Mouse (Mus musculus) naive thymus-derived CD4-positive, alpha-beta T cell, adult 2 months (primary cell): Measurements from ENCODE around the gene Wdpcp.
"Not testable (repeated sequence)": the region's sequence is repeated elsewhere in the genome, so short reads cannot be mapped to it uniquely, and the experiment has no call there.

Source experiments
- DNase-seq: peaks from one replicate; pipeline ENCODE4 v3.0.0-alpha.2; 2011; ENCODE audit warnings: low read depth

The Wdpcp gene

GRCm38 (mm10) chr11:21571700-21572381, at the start of gene Wdpcp, which contains the start of gene Mdh1:
Wdpcp (plus strand) TSS chr11:21572235.
Mdh1 (minus strand) TSS chr11:21572367.
- peak; percentile 98 for DNase-seq

- DNase-seq, result no peak
Measured at GRCm38 (mm10) chr11:21528676-21529394, 43.2 kb upstream of the Wdpcp start.

GRCm38 (mm10) chr11:21530856-21531255, 41.2 kb upstream of the Wdpcp start:
- DNase-seq, result not testable (repeated sequence)

GRCm38 (mm10) chr11:21540072-21540471, 32.0 kb upstream of the Wdpcp start:
- no peak for DNase-seq

- no peak for DNase-seq
Measured at GRCm38 (mm10) chr11:21540622-21541021, 31.4 kb upstream of the Wdpcp start.

- no peak for DNase-seq
Measured at GRCm38 (mm10) chr11:21542731-21543130, 29.3 kb upstream of the Wdpcp start.

GRCm38 (mm10) chr11:21545021-21545420, 27.0 kb upstream of the Wdpcp start:
- DNase-seq, result no peak

GRCm38 (mm10) chr11:21545951-21546350, 26.1 kb upstream of the Wdpcp start:
- no peak for DNase-seq

- DNase-seq, result no peak
Measured at GRCm38 (mm10) chr11:21546671-21547070, 25.4 kb upstream of the Wdpcp start.

GRCm38 (mm10) chr11:21547518-21547917, 24.5 kb upstream of the Wdpcp start:
- no peak for DNase-seq

GRCm38 (mm10) chr11:21549052-21549451, 23.0 kb upstream of the Wdpcp start:
- DNase-seq, result peak; percentile 28

GRCm38 (mm10) chr11:21549754-21550153, 22.3 kb upstream of the Wdpcp start:
- DNase-seq, result no peak

- DNase-seq, result no peak
Measured at GRCm38 (mm10) chr11:21550222-21551173, 21.5 kb upstream of the Wdpcp start.

GRCm38 (mm10) chr11:21552049-21552448, 20.0 kb upstream of the Wdpcp start:
- DNase-seq, result no peak

- no peak for DNase-seq
Measured at GRCm38 (mm10) chr11:21559727-21560126, 12.3 kb upstream of the Wdpcp start.

GRCm38 (mm10) chr11:21561347-21561746, 10.7 kb upstream of the Wdpcp start:
- no peak for DNase-seq

GRCm38 (mm10) chr11:21563617-21564325, 8.3 kb upstream of the Wdpcp start:
- DNase-seq, result no peak

- no peak for DNase-seq
Measured at GRCm38 (mm10) chr11:21564681-21565405, 7.2 kb upstream of the Wdpcp start.

GRCm38 (mm10) chr11:21566934-21567333, 5.1 kb upstream of the Wdpcp start:
- DNase-seq, result no peak

- DNase-seq, result no peak
Measured at GRCm38 (mm10) chr11:21567733-21568132, 4.3 kb upstream of the Wdpcp start.

- DNase-seq, result no peak
Measured at GRCm38 (mm10) chr11:21569002-21569401, 3.0 kb upstream of the Wdpcp start.
